Mouse (Mus musculus) lung, postnatal 14 days (tissue): ENCODE measurements at regions not wholly inside any gene's neighbourhood (a gene's known extent, or its start where the extent isn't known, plus 50 kb on each side); places are given as distances from the start of the nearest gene placed in this dataset.

ENCODE experiments used
- DNase-seq: peaks from one replicate; pipeline ENCODE4 v3.0.0; 2021

GRCm38 (mm10) chr8:26226612-26227528, 107.5 kb downstream of the Gm45692 start:
- no peak for DNase-seq

DNA sequence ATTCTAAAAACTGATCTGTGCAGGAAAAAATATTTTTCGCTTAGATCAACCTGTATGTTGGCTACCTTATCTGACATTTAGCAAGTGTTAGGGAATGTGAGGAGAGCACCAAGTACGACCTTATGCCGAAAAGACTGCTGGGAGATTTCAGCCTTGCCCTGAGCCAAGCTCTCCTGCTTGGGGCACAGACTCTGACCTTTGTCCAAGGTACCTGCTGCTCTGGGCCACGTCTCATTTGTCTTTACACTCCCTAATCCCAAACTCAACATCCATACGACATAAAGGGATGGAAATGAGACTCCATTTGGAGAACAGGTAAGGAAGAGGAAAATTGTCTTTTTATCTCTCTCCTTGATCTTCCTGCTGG, 108.2 kb downstream of the Gm45692 start:
- DNase-seq: no peak

GRCm38 (mm10) chr8:26229548-26229947, 110.2 kb downstream of the Gm45692 start:
- no peak for DNase-seq

DNA sequence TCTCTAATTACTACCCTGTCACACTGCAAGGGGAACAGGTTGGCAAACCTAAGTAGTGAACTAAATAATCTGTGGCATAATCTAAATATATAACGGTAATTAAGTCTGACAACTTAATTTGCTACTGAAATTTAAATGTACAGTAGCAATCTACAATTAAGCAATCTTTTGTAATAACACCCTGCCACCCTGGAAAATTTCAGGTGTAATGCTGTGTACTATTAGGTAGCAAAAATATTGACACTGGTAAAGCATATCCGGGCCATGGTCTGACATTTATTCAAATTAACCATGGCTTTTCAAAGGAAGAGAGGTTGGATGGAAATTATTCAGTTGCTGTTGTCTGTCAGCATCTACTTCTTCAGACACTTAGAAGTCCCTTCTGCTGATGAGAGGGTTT, 119.7 kb downstream of the Gm45692 start:
- no peak for DNase-seq

- DNase-seq: no peak
Observed at GRCm38 (mm10) chr8:26239604-26240003, 120.3 kb downstream of the Gm45692 start.

- no peak for DNase-seq
Observed at GRCm38 (mm10) chr8:26243743-26244142, 124.4 kb downstream of the Gm45692 start.

DNA sequence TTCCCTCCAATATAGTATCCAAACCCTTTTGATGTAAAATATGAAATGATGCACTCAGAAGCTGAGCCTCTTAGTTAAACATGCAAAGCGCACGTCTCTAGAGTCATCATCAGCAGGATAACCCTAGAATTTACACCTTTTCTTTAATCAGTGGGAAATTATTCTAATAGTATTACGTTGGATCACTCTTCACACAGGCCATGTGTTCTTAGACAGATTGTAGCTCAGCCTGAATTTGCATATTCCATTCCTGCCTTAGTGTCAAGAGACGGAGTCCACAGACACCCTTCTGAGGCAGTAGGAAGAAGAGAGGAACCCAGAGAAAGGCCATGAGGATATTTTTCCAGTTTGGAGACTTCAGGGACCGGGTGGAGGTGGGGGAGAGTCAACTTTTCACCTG, 125.0 kb downstream of the Gm45692 start:
- no peak for DNase-seq

DNA sequence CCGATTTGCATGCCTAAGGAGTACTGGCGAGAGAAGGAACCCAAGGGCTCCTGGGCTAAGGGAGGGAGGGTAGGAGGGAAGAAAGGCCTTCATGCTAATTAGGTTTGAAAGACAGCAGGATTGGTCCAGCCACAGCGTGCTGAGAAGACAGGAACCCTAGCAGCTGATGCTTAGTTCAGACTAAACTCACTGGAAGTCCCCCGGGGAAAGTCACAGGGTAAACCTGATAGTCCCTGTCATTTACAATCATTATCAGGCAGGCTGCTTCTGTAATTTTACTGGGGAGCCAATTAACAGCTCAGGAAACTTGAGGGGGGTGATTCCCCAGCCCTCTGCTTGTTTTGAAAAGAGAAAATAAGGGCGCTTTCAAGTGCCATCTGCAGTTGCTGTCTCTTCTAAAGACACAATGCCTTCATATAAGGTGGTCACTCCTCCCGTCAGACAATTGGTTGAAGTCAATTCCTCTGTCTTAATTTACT, 135.9 kb downstream of the Gm45692 start:
- DNase-seq: no peak

- no peak for DNase-seq
Observed at GRCm38 (mm10) chr8:26260294-26260693, 141.0 kb downstream of the Gm45692 start.

GRCm38 (mm10) chr8:26262536-26262935, 143.2 kb downstream of the Gm45692 start:
- DNase-seq: peak; percentile 32

DNA sequence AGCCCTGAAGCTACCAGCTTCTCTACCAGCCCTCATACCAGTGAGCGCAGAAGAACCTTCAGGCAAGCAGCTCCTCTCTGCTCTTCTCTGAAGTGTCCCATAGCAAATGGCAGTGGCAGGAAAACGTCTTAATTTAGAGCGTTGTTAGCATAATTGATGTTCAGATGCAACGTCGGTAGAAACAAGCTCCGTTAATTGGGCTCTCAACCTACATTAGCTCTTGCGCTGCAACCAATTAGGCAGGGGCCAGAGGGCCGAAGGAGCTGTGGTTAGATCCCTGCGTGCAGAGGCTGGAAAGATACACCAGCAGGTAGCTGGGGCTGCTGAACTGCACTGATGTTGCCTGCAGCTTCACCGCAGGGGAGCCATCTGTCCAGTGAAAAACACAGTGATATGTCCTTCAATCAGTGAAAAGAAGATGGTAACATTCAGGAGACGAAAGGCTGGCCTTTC, 145.6 kb downstream of the Gm45692 start:
- no peak for DNase-seq

DNA sequence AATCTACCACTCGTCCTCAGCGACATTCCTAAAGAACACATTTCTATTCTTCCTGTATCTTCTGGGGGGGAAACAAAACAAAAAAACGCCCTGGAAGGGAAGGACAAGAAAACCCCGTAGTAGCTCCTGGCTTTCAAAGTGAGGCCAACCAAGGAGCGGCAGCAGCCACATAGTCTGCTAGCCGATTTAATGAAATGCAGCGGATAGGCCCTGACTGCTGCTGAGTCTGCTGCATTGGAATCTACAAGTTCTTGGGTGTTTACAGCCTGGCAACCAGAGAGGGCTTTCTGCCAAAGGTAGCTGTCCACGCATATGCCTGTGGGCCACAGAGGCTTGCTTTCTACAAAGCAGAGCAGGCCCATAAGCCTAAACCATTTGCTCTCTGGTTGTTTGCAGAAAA, 146.0 kb downstream of the Gm45692 start:
- no peak for DNase-seq

DNA sequence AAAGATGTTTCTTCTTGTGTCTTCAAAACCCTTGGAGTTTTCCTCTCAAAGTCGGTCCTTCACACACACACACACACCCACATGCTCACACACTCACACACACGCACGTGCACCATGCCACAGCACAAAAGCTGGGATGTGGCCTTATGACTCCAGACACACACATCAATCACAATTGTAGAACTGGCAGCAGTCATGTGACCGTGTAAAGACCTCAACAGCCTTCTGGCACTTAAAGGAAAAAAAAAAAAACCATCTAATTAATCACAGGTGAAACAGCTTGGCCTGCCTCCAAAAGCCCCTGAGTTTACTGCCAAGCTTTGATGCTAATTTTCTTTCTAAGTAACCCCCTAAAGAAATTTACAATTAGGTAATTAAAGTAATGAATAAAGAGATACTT, 147.1 kb downstream of the Gm45692 start:
- no peak for DNase-seq

DNA sequence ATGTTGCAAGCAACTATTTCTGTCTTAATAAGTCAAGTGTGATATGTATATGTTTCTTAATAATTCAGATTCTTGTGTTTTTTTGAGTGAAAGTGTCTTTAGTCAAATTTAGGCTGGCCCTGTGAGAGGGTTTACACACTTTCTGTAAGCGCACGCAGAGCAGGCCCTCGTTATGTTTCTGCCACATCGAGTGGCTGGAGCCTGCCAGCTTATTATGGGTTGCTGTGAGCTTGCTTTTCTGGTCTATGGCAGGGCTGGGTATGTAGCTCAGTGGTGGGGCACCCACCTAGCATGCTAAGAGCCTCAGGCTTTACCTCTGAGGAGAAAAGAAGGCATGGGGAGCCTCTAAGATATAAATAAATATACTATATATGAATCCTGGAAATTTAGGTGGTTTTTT, 148.2 kb downstream of the Gm45692 start:
- no peak for DNase-seq

- peak; percentile 18 for DNase-seq
Observed at GRCm38 (mm10) chr8:26268751-26269415, 149.5 kb downstream of the Gm45692 start.

DNA sequence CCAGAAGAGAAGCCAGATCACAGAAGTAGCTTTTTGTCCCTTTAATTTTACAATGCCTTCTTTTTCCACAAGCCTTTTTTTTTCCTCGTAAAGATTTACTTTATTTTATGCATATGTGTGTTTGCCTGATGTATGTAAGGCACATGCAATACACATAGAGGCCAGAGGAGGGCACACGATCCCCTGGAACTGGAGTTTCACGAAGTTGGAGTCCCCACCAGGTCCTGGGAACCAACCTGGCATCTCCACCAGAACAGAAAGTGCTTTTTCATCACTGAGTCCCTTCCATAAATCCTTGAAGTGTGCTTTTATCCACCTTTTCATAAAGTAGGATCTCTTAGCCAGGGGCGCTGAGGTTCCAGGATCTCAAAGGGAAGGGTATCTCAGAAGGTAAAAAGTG, 152.8 kb downstream of the Gm45692 start:
- DNase-seq: peak; percentile 23

DNA sequence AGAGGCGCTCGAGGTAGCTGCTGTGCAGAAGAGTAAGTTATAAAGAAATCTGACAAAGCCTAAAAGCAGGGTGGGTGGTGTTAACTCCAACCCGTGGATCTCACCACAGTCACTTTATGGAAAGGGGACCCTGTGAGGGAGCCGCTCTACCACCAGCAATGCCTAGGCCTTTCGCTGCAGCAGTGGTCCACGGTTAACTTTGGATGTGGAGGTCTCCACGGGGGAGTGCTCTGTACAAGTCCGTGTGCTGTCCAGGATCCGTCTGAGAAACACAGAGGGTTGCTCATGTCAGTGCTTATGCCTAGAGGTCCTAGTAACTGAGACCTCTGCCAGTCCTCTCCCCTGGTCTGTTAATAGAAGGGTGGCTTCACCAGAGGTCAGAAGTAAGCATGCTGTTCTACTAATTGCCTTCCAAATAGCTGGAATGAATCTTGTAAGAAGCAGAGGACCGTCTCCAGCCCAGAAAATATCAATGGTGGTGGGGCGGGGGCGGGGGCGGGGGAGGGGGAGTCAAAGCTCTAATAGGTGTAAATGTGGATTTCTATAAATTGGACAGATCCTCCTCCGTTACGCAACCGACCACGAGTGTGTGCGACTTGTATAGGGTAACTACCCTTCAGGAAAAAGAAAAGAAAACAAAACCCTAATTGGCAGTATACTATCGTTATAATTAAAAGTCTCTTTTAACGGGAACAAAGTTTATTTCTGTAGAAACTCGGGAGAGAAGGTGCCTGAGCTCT, 153.5 kb downstream of the Gm45692 start:
- no peak for DNase-seq

DNA sequence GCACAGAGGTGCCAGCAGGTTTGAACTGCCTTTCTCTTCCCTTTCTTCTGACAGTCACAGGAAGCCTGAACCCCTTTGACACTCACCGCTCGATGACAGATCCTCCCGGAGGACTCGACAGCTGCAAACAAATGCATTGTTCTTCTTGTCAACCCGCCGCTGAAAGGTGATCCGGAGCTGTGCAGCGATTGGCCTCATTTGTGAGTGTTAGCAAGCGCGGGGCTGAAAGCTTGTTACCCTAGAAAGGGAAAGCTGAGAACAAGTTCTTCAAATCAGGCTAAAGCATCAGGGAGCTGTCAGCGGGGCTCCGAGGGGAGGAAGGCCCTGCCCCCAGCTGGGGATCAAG, 154.1 kb downstream of the Gm45692 start:
- no peak for DNase-seq

- DNase-seq: no peak
Observed at GRCm38 (mm10) chr8:26273792-26274191, 154.5 kb downstream of the Gm45692 start.

GRCm38 (mm10) chr8:26274481-26274880, 155.1 kb downstream of the Gm45692 start:
- DNase-seq: no peak

DNA sequence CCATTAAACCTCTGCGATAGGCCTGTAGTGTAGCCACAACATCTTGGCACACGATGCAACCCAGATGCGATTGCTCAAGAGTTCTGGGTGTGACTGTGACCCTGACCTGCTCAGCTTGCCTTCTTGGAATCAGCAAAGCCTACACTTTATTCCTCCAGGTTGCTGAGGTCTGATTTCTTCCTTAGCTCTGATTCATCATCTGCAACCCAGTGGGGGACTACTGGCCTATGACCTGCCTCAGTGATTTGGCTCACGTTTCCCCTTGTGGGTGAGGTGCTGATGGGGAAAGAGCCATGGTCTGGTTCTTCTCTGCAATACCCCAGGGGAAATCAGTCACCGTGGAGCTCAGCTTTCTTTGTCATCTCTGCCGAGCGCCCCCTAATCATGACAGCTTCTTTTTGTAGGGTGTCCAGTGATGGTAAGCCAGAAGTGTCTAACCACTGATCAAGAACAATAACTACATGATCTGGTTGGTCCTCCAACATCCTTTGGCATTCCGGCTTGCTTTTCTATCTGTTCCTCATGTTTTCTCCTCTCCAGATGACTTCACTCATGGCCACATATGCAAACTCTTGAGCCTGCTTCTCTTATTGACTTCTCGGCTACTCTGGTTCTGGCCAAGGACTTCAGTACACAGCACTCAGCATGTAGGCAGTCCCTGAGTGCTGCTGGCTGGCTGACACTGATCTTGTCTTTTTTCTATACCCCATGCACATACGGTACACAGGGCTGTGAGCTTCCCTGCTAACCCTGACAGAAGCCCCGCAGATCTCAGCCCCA, 163.0 kb downstream of the Gm45692 start:
- peak; percentile 14 for DNase-seq

DNA sequence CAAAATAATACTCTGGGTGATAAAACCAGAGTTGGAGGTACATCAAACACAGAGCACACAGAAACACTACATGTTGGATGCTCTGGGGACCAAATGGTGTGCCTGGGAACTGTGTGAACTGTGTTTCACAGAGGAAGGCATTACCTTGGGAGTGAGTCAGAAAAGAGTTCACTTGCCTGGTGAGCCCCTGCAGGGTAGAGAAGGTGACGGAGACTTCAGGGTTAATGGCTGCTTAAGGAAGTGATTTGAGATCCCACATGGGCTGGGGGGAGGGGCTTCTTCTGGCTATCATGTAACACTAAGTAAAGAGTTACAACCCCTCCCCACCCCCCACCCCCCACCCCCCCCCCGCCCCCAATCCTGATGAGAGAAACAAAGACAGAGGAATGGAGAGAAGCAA, 164.6 kb downstream of the Gm45692 start:
- DNase-seq: no peak

DNA sequence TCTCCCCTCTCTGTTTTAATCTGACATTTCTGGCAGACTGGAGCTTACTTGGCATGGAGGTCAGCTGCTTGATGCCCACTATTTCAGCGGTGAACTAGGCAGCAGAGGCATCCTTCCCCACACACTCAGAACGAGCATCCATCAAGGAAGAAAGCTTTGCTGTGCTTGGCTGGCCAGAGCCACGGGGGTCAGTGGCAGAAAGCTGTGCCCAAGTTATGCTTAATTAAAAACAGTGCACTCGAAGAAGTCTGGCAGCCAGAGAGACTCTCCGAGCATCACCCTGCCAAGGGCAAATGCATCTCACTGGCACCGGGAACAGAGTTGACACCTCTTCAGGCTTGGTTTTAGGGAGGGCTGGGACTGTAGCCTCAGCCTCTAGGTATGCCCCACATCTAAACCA, 168.3 kb downstream of the Gm45692 start:
- no peak for DNase-seq
